Mouse (Mus musculus): ENCODE results near the gene Hspa1l. TPM values are rescaled to one million over a fixed set of nuclear protein-coding genes. Genes with fewer than 3 reads are reported as not detected.

The Hspa1l gene
- polyA plus RNA-seq, 2 experiments: 0.02 to 0.25 TPM

GRCm38 (mm10) chr17:35016791-35017705, 44.5 kb downstream of the Hspa1l start:
- Histone ChIP-seq H3K4me1 (replicated peaks; ENCODE audit: control insufficient read depth in 2 of 2, insufficient read depth in 2 of 2, low read length in 1 of 2) (peaks cover 9% of the 10 kb centered on the region in 2 experiments), H3K27me3 (ENCODE audit: control insufficient read depth, insufficient read depth, low read length) (no peaks in the 10 kb centered on the region), H3K36me3 (replicated peaks; ENCODE audit: control insufficient read depth, insufficient read depth, low read depth) (peaks cover 41% of the 10 kb centered on the region), H3K9ac (replicated peaks) (no peak overlapping the region), H3K9me3 (ENCODE audit: control insufficient read depth, low read length) (no peaks in the 10 kb centered on the region), H3K4me3 (ENCODE audit: insufficient read depth in 1 of 2, low read depth in 2 of 2, low read length in 2 of 2) (no peak overlapping the region), H3K27ac (no peak overlapping the region), H3K4me2 (ENCODE audit: low read depth) (no peak overlapping the region)
- DNase-seq (ENCODE audit: low read depth in 3 of 3, low spot score in 3 of 3): no peak
- ATAC-seq (ENCODE audit: insufficient read depth): no peak
- WGBS (ENCODE audit: insufficient replicate concordance): 72% methylated on average over 10 of the region's 10 CpGs
- TF ChIP-seq CTCF (IDR thresholded peaks at IDR 0.05; ENCODE audit: low read depth): no peak
- TF ChIP-seq EP300 (IDR thresholded peaks at IDR 0.05; ENCODE audit: low read depth): no peak

GRCm38 (mm10) chr17:35017706-35018030, 45.2 kb downstream of the Hspa1l start:
- H3K4me1 ChIP-seq (replicated peaks; ENCODE audit: control insufficient read depth in 2 of 2, insufficient read depth in 2 of 2, low read length in 1 of 2): peaks cover 15% of the 10 kb centered on the region in 2 experiments
- no peak for DNase-seq (ENCODE audit: low read depth in 3 of 3, low spot score in 3 of 3)
- no peak overlapping the region for H3K4me3 ChIP-seq (ENCODE audit: insufficient read depth in 1 of 2, low read depth in 2 of 2, low read length in 2 of 2)
- no peak overlapping the region for H3K27ac ChIP-seq
- TF ChIP-seq CTCF (IDR thresholded peaks at IDR 0.05; ENCODE audit: low read depth) (no peak), EP300 (IDR thresholded peaks at IDR 0.05; ENCODE audit: low read depth) (no peak)
- 60% methylated on average over 14 of the region's 14 CpGs for WGBS (ENCODE audit: insufficient replicate concordance)
- H3K4me2 ChIP-seq (ENCODE audit: low read depth): no peak overlapping the region
- no peak overlapping the region for H3K9ac ChIP-seq (replicated peaks)
- H3K9me3 ChIP-seq (ENCODE audit: control insufficient read depth, low read length): no peaks in the 10 kb centered on the region
- peaks cover 35% of the 10 kb centered on the region for H3K36me3 ChIP-seq (replicated peaks; ENCODE audit: control insufficient read depth, insufficient read depth, low read depth)
- no peak for ATAC-seq (ENCODE audit: insufficient read depth)
- no peaks in the 10 kb centered on the region for H3K27me3 ChIP-seq (ENCODE audit: control insufficient read depth, insufficient read depth, low read length)

- peaks cover 17 to 20% of the 10 kb centered on the region in 2 experiments for H3K4me1 ChIP-seq (replicated peaks; ENCODE audit: control insufficient read depth in 2 of 2, insufficient read depth in 2 of 2, low read length in 1 of 2)
- H3K9me3 ChIP-seq (ENCODE audit: control insufficient read depth, low read length): no peaks in the 10 kb centered on the region
- no peak for TF ChIP-seq CTCF (IDR thresholded peaks at IDR 0.05; ENCODE audit: low read depth)
- TF ChIP-seq EP300 (IDR thresholded peaks at IDR 0.05; ENCODE audit: low read depth): no peak
- H3K36me3 ChIP-seq (replicated peaks; ENCODE audit: control insufficient read depth, insufficient read depth, low read depth): peaks cover 30% of the 10 kb centered on the region
- H3K9ac ChIP-seq (replicated peaks): no peak overlapping the region
- WGBS (ENCODE audit: insufficient replicate concordance): 53% methylated on average over 3 of the region's 3 CpGs
- no peak overlapping the region for H3K4me2 ChIP-seq (ENCODE audit: low read depth)
- no peaks in the 10 kb centered on the region for H3K27me3 ChIP-seq (ENCODE audit: control insufficient read depth, insufficient read depth, low read length)
- no peak overlapping the region for H3K27ac ChIP-seq
- ATAC-seq (ENCODE audit: insufficient read depth) (no peak), DNase-seq (ENCODE audit: low read depth in 3 of 3, low spot score in 3 of 3) (no peak)
- H3K4me3 ChIP-seq (ENCODE audit: insufficient read depth in 1 of 2, low read depth in 2 of 2, low read length in 2 of 2): no peak overlapping the region
Observed at GRCm38 (mm10) chr17:35018171-35018570, 45.7 kb downstream of the Hspa1l start.

- Histone ChIP-seq H3K4me1 (replicated peaks; ENCODE audit: control insufficient read depth in 2 of 2, insufficient read depth in 2 of 2, low read length in 1 of 2) (peaks cover 17 to 29% of the 10 kb centered on the region in 2 experiments), H3K27me3 (ENCODE audit: control insufficient read depth, insufficient read depth, low read length) (no peaks in the 10 kb centered on the region), H3K36me3 (replicated peaks; ENCODE audit: control insufficient read depth, insufficient read depth, low read depth) (peaks cover 13% of the 10 kb centered on the region), H3K9me3 (ENCODE audit: control insufficient read depth, low read length) (no peaks in the 10 kb centered on the region), H3K4me3 (ENCODE audit: insufficient read depth in 1 of 2, low read depth in 2 of 2, low read length in 2 of 2) (no peak overlapping the region), H3K27ac (no peak overlapping the region), H3K4me2 (ENCODE audit: low read depth) (no peak overlapping the region), H3K9ac (replicated peaks) (no peak overlapping the region)
- WGBS (ENCODE audit: insufficient replicate concordance): 74% methylated on average over 11 of the region's 11 CpGs
- no peak for ATAC-seq (ENCODE audit: insufficient read depth)
- no peak for DNase-seq (ENCODE audit: low read depth in 3 of 3, low spot score in 3 of 3)
- TF ChIP-seq CTCF (IDR thresholded peaks at IDR 0.05; ENCODE audit: low read depth) (no peak), EP300 (IDR thresholded peaks at IDR 0.05; ENCODE audit: low read depth) (no peak)
Observed at GRCm38 (mm10) chr17:35019894-35020293, 47.4 kb downstream of the Hspa1l start.

GRCm38 (mm10) chr17:35020551-35020950, 48.0 kb downstream of the Hspa1l start:
- H3K4me2 ChIP-seq (ENCODE audit: low read depth): no peak overlapping the region
- no peaks in the 10 kb centered on the region for H3K9me3 ChIP-seq (ENCODE audit: control insufficient read depth, low read length)
- H3K27ac ChIP-seq: no peak overlapping the region
- H3K4me3 ChIP-seq (ENCODE audit: insufficient read depth in 1 of 2, low read depth in 2 of 2, low read length in 2 of 2): no peak overlapping the region
- 82% methylated on average over 8 of the region's 8 CpGs for WGBS (ENCODE audit: insufficient replicate concordance)
- no peaks in the 10 kb centered on the region for H3K27me3 ChIP-seq (ENCODE audit: control insufficient read depth, insufficient read depth, low read length)
- peaks cover 17 to 30% of the 10 kb centered on the region in 2 experiments for H3K4me1 ChIP-seq (replicated peaks; ENCODE audit: control insufficient read depth in 2 of 2, insufficient read depth in 2 of 2, low read length in 1 of 2)
- ATAC-seq (ENCODE audit: insufficient read depth) (no peak), DNase-seq (ENCODE audit: low read depth in 3 of 3, low spot score in 3 of 3) (no peak)
- no peak overlapping the region for H3K9ac ChIP-seq (replicated peaks)
- no peak for TF ChIP-seq EP300 (IDR thresholded peaks at IDR 0.05; ENCODE audit: low read depth)
- no peak for TF ChIP-seq CTCF (IDR thresholded peaks at IDR 0.05; ENCODE audit: low read depth)
- peaks cover 6% of the 10 kb centered on the region for H3K36me3 ChIP-seq (replicated peaks; ENCODE audit: control insufficient read depth, insufficient read depth, low read depth)
